Mouse (Mus musculus) v-Abl transformed pro-B cells (cell line): ENCODE data around the gene Gtf2i.

Experiments used
- in situ Hi-C, 2 experiments: fragments of 400-800 bp; cut with MboI; formaldehyde crosslinking; loops; one replicate each; pipeline ENCODE4 v1.15.1; 2025; ENCODE audit not compliant: unreplicated experiment in 2 of 2

Gene Gtf2i

GRCm38 (mm10) chr5:134225110-134225901 lies 89.3 kb downstream of the Gtf2i start:
- in situ Hi-C loops = loop anchor here (5.0 to 10.0 kb wide), 3 partner anchors 38 to 119 kb away; no protein-coding TSS in a partner anchor

DNA sequence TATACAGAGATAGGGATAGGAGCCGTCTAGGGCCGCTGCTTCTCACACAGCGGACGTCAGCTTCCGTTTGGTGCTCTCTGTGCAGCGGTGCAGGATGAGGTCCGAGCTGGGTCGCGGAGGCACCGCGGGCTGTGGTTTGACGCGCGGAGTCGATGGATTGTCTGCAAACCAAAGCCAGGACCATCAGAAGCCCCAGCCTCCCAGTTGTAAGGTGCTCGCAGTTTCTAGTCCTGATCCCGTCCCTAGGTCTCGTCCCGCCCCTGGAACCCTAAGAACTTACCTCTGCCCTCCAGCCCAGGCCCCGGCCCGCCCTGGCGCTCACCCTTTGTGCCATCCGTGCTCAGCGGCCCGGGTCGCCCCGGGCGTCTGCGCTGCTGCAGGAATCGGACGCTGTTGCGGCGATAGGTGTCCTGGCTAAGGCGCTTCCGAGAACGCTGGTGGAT lies 92.8 kb downstream of the Gtf2i start:
- in situ Hi-C loops = loop anchor here in 1 of 2 experiments (10.0 kb wide), 1 partner anchor 123 kb away; no protein-coding TSS in a partner anchor

DNA sequence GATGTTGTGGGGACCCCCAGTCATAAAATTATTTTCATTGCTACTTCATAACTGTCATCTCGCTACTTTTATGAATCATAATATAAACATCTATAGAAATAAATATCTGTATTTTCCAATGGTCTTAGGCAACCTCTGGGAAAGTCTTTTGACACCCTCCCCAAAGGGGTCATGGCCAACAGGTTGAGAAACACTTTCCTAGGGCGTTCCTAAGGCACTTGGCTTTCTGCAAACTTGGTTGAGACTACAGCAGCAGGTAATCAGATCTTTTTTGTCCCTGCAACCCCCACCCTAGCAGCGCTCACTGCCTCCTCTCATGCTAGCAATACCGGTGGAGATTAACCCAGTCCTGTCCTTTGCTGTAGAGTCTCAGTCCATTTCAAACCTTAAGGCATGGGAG lies 93.3 kb downstream of the Gtf2i start:
- in situ Hi-C loops = loop anchor here in 1 of 2 experiments (10.0 kb wide), 1 partner anchor 124 kb away; no protein-coding TSS in a partner anchor

- in situ Hi-C loops = no loop called here
Measured at GRCm38 (mm10) chr5:134217900-134218299, 96.7 kb downstream of the Gtf2i start.

DNA sequence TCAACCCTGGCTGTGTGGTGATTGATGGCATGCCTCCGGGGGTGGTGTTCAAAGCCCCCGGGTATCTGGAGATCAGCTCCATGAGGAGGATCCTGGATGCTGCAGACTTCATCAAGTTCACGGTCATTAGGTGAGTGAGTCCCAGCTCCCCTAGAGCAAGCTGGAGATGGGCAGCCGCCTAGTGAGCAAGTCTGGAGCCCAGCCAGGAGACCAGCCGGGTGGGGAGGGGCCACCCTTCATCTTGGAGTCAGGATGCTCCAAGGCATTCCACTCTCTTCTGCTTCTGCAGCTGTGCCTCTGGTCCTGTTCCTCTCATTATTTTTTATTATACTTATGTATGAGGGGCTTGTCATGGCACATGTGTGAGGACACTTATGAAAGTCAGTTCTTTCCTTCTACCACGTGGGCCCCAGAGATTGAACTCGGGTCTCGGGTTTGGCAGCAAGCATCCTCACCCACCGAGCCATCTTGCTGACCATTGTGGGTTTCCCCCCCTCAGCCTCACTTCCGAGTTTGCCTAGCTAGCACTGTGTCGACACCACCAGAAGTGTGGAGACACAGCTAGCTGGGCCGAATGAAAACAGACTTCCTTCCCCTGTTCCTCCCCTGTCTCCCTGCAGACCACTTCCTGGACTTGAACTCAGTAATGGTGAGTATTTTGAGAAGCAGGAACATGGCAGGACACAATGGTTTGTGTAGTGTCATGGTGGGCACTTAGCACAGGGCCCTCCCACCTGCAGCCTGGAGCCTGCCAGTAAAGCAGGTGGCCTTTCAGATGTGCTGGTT lies 100.3 kb downstream of the Gtf2i start:
- in situ Hi-C loops = no loop called here

GRCm38 (mm10) chr5:134209931-134210554 lies 104.5 kb downstream of the Gtf2i start:
- in situ Hi-C loops = no loop called here

GRCm38 (mm10) chr5:134206721-134207120 lies 107.8 kb downstream of the Gtf2i start:
- in situ Hi-C loops = no loop called here

DNA sequence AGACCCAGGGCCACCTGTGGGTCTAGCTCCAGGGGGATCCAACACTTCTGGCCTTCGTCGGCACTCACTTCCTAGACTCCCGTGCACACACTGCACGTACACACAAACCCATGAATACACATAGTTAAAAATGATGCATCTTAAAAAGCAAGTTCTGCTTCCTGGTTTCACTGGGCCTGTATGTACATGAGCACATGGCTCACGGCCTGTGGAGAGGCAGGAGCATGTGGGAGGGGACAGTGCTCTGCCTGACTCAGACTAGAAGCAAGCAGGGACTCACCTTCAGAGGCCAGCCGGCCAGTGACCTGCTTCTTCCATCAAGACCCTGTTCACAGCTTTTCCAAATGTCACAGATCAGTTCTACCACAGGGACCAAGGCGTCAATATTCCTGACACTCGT lies 120.9 kb downstream of the Gtf2i start:
- in situ Hi-C loops = loop anchor here (25.0 kb wide), 2 partner anchors 719 to 769 kb away; partner anchors contain the start of genes Cldn13 (in 1 of the 2) and Tmem270 (in 1 of the 2)

DNA sequence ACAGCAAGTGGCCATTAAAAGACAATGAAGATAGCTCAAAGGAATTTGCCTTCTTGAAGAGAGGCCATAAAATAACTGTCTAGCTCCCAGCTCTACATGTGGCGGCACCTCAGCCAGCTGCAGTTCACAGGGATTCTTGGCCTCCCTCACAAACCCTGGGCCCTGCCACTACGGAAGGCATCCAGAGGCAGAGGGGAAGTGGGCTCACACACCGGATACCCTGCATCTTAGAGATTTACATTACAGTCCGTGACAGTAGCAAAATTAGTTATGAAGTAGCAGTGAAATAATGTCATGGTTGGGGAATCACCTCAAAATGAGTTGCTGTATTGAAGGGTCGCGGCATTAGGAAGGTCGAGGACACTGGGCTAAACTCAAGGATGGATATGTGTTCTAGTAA lies 126.0 kb downstream of the Gtf2i start:
- in situ Hi-C loops = loop anchor here (5.0 to 25.0 kb wide), 7 partner anchors 39 to 774 kb away; partner anchors contain the start of genes Lat2 (in 2 of the 2), Ncf1 (in 2 of the 2), Cldn13 (in 1 of the 2) and Rfc2 (in 1 of the 2)
